Mouse (Mus musculus) embryonic stem cell, embryonic (primary cell): ENCODE results near the gene Cenpx.

Experiments
- CTCF ChIA-PET, 4 experiments: fragments of 300-600 bp in 2 of 4; fragments of 350-600 bp in 2 of 4; sonication (Branson Sonifier 250); formaldehyde crosslinking; loops; one replicate each; lab custom pipeline; 2022; ENCODE audit warnings: inconsistent platforms in 2 of 4; lab: Charles Lee
- POLR2A ChIA-PET, 4 experiments: fragments of 300-600 bp in 2 of 4; fragments of 350-600 bp in 2 of 4; sonication (Branson Sonifier 250); formaldehyde crosslinking; loops; one replicate each; lab custom pipeline; 2022; ENCODE audit warnings: antibody characterized with exemption in 4 of 4, inconsistent platforms in 1 of 4; lab: Charles Lee

Cenpx gene

DNA sequence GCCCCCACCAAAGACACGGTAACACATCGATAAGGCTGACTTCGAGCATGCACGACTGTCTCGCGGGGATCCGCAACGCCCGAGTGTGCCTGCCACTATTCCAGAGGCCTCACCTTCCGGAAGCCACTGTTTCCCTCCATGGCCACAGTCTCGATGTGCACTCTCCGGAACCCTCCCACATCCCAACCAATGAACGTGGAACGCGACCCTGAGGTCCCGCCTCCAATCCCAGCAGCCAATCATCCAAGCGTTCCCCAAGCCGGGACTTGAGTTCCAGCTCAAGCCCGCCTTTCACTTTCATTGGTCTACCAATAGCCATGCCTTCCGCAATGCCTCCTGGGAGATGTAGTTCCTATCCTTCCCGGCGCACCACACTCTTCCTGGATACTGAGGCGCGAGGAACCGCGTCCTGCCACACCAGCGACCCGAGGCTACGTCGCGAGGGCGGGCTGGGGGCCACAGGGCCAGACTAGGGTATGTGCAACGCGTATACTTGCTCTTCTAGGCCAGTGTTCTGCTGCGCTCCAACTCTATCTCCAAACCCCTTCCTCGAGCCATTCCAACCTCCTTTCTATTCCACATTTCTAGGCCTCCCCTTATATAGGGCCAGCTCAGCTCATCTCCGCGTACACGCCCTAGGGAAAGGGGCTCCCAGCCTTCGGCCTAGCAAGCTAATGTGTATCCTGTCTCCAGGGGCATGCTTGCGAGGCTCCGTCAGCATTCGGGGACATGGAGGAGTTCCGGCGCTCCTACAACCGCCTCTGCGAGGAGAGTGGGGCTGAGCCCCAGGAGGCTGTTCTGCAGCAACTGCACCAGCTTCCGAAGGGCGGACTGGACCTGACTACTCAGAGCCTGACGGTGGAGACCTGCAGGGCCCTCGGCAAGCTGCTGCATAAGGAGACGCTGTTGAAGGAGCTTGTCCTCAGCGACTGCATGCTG is at the start of gene Cenpx, which contains the start of gene Lrrc45:
Gene Cenpx (minus strand): TSS at position 159 of the 939 bp plus-strand sequence.
Gene Lrrc45 (plus strand): TSS at position 346 of the 939 bp plus-strand sequence.
- CTCF ChIA-PET: interaction anchor here (0.6 to 3.3 kb wide), 35 partner anchors 7 to 340 kb away, joined by 3 to 35 read pairs (median 4); partner anchors contain the start of genes Mrpl12 (in 1 of the 4), Notum (in 1 of the 4) and Rac3 (in 1 of the 4)
- POLR2A ChIA-PET: interaction anchor here (0.6 to 29.7 kb wide), 86 partner anchors 8 to 959 kb away, joined by 3 to 509 read pairs (median 4); partner anchors contain the start of genes Pycr1 (in 4 of the 4), Aspscr1 (in 2 of the 4), Mafg (in 2 of the 4) and Notum (in 2 of the 4)

DNA sequence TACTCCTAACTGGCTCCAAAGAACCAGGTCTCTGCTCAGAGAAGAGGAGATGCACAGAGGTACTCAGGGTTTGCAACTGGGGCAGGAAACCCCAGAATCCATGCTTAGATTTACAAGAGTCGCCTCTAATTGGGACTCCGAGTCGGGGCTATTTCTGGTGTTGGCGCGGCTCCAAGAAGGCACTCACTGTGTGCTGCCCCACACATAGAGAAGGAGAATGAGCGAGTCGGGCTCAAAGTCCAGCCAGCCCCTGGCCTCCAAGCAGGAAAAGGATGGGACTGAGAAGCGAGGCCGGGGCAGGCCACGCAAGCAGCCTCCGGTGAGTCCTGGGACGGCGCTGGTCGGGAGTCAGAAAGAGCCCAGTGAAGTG is 49.1 kb upstream of the Cenpx start, which contains the start of gene Hmga1b:
Gene Hmga1b (plus strand): TSS at position 123 of the 370 bp plus-strand sequence.
- ChIA-PET CTCF (interaction anchor here in 3 of 4 experiments (0.6 to 1.2 kb wide), 3 partner anchors 13 to 14 kb away, joined by 3 to 5 read pairs (median 3); no protein-coding TSS in a partner anchor), POLR2A (interaction anchor here in 2 of 4 experiments (1.0 to 2.6 kb wide), 3 partner anchors 18 to 41 kb away, joined by 3 to 14 read pairs (median 5); partner anchors contain the start of genes Dus1l (in 1 of the 2) and Rac3 (in 1 of the 2))

DNA sequence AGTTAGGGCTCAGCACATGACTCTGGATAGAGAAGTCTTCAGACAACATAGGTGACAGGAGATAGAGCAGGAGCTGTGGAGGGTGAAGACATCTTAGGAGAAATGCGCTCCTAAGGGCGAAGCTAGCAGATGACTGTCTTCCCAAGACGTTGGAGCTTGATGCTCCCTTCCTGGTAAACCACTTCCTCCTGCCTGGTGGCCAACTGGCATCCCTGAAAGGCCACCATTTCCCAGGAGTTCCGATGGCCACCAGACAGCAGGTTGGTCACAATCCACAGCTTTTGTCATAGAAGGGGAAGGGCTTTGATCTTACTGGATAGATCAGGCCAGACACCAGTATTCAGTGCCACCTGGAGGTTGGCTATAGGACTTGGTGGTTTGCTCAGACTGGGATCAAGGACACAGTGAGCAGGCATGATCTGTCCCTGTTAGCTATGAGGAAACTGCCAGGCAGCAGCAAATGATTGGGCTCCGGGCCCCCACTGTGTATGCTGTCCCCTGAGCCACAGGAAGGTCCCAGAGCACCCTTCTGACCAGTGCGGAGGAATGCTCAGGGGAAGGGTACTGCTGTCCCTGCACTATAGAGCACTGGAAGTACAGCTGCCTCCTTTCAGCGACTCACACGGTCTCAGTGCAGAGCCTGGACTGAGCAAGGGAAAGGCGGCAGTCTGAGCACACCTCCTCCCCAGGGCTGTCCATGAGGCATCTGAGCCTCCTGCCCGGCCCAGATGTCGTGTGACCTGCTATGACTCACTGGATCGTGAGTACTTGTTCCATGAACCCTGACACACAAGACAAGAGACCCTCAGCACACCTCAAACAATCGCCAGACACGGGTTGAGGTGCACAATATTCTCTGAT is 48.5 kb upstream of the Cenpx start:
- CTCF ChIA-PET: interaction anchor here in 2 of 4 experiments (0.9 to 1.3 kb wide), 6 partner anchors 9 to 42 kb away, joined by 3 to 6 read pairs (median 4); no protein-coding TSS in a partner anchor
- POLR2A ChIA-PET: interaction anchor here in 2 of 4 experiments (1.0 to 2.6 kb wide), 5 partner anchors 11 to 91 kb away, joined by 3 to 14 read pairs (median 4); partner anchors contain the start of genes Dus1l (in 1 of the 2) and Rac3 (in 1 of the 2)

DNA sequence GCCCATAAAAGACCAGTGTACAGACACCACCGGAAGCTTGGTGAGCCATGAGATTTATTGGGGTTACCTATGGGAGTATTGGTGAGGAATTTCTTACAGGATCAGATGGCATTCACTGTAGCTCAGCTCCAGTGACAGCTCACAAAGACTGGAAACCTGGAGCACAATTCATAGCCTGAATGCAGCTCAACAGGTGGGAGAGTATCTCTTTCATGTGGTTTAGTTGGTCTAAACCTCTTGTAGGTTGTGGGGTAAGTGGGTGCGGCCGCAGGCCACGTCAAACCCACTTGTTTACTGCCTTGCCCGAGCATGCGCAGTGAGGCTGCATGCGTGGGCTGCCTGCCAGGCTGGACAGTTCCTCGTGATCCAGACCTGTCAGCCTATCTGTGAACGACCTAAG is 46.7 kb upstream of the Cenpx start:
- ChIA-PET POLR2A (interaction anchor here in 3 of 4 experiments (0.6 to 2.6 kb wide), 17 partner anchors 10 to 609 kb away, joined by 3 to 14 read pairs (median 3); partner anchors contain the start of genes Rac3 (in 2 of the 3), Fasn (in 1 of the 3), P4hb (in 1 of the 3) and Slc38a10 (in 1 of the 3)), CTCF (interaction anchor here (0.6 to 2.6 kb wide), 8 partner anchors 11 to 49 kb away, joined by 3 to 14 read pairs (median 6); partner anchors contain the start of genes Cenpx (in 1 of the 4) and Lrrc45 (in 1 of the 4))

DNA sequence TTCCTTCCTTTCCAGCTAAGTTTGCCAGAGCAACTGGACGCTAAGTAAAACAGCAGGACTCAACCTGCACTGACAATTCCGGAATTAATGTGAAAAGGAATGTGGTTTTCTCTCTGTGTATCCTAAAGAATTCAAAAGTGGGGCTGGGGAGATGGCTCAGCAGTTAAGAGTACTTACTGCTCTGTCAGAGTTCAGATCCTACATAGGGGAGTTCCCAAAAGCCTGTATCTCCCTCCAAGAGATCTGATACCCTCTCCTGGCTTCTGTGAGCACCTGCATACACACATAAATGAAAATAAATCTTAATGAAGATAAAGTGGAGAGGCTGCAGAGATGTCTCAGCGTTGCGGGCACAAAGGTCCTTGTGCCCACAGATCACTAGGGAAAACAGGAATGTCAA is 38.1 kb upstream of the Cenpx start:
- CTCF ChIA-PET: interaction anchor here in 3 of 4 experiments (1.6 to 2.9 kb wide), 5 partner anchors 24 to 31 kb away, joined by 3 to 37 read pairs (median 29); partner anchors contain the start of gene Rac3 (in 2 of the 3)

DNA sequence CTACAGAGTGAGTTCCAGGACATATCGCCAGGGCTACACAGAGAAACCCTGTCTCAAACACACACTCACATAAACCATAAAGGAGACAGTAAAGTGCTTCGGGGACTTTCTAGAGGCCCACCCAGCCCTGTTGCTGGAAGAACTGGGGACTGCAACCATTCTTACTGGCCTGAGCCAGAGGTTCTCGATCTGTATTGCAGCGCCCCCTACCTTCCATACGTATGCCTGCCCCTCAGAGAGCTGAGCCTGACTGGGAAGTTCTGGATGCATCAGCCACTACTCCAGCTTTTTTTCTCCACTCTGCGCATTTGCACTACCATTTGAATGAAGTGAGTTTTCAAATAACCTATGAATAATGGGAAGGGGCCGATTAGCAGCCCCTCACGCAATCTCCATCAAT is 35.9 kb upstream of the Cenpx start:
- CTCF ChIA-PET: interaction anchor here (0.5 to 2.9 kb wide), 43 partner anchors 10 to 358 kb away, joined by 3 to 37 read pairs (median 4); partner anchors contain the start of genes Rac3 (in 4 of the 4), Cbr2 (in 1 of the 4), Cenpx (in 1 of the 4) and Dcxr (in 1 of the 4)

More for the DNA sequence above, 38.1 kb upstream of the Cenpx start:
- POLR2A ChIA-PET: interaction anchor here in 3 of 4 experiments (0.6 to 1.7 kb wide), 5 partner anchors 8 to 328 kb away, joined by 3 to 11 read pairs (median 5); partner anchors contain the start of genes Pycr1 (in 1 of the 3) and Rac3 (in 1 of the 3)

DNA sequence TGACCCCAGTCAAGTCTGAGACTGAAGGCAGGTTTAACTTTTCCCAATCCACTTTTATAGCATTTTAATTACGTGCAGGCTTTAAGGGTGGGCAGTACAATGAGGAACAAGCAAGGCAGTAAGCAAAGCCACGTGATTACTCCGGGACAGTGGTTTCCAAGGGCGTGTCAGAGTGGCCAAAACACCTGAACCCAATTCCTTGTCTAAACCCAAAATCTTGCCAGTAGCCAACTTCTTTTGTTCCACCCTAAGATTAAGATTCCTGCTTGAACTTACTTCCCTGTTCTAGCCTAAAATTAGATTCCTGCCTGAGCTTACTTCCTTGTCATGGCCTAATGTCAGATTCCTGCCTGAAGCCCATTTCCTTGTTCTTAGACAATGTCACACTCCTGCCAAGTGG is 34.4 kb upstream of the Cenpx start:
- POLR2A ChIA-PET: interaction anchor here in 2 of 4 experiments (0.6 to 1.1 kb wide), 3 partner anchors 12 to 114 kb away, joined by 3 to 4 read pairs (median 4); partner anchors contain the start of genes Mafg (in 1 of the 2) and Rac3 (in 1 of the 2)

More for the DNA sequence above, 35.9 kb upstream of the Cenpx start:
- POLR2A ChIA-PET: interaction anchor here in 3 of 4 experiments (0.6 to 2.0 kb wide), 12 partner anchors 10 to 106 kb away, joined by 3 to 10 read pairs (median 3); partner anchors contain the start of genes Pycr1 (in 1 of the 3) and Rac3 (in 1 of the 3)

DNA sequence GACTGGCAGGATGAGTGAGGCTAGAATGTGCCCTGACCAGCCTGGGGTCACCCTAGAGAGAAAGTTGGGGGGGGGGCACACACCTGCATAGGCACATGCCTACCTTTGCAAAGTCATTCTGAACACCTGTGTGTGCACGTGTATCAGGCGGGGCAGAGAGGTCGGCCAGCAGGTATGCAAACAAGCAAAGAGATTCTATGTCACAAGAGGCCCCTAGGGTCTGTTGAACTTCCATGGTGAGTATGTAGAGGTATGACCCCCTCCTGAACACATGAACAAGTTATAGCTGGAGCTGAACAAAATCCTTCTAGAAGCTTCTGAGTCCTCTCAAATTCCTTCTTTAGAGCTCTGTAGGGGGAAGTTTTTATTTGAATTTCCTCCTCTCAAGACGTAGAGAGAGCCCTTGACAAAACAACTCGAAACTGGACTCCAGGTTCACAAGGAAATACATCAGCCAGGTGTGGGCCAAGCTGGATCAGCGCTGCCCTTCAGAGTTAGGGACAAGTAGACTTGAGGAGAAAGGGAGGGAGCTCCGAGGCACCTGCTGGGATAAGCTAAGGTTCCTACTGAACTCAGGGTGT is 30.7 kb upstream of the Cenpx start:
- CTCF ChIA-PET: interaction anchor here (0.6 to 2.9 kb wide), 7 partner anchors 12 to 32 kb away, joined by 3 to 16 read pairs (median 3); no protein-coding TSS in a partner anchor

More for the DNA sequence above, 34.4 kb upstream of the Cenpx start:
- CTCF ChIA-PET: interaction anchor here in 2 of 4 experiments (0.8 to 2.8 kb wide), 5 partner anchors 19 to 365 kb away, joined by 3 to 30 read pairs (median 3); partner anchors contain the start of gene Rac3 (in 2 of the 2)

DNA sequence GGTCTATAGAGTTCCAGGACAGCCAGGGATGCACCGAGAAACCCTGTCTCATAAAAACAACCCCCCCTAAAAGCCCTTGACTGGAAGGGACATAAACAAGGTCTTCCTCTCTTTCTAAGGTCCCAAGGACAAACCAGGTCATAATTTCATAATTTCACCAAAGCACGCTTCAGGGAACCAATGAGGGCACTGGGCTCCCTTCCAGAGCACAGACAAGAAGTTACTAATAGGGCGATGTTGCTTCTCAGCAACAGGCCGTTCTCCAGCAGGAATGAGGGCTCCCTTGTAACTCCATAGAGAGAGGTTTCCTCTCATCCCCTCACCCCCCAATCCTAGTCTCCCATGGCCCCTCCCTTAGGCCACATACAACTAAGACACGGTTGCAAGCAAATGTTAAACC is 27.4 kb upstream of the Cenpx start:
- ChIA-PET POLR2A (interaction anchor here in 1 of 4 experiments (1.0 kb wide), 1 partner anchor 10 kb away, joined by 5 read pairs; no protein-coding TSS in a partner anchor), CTCF (interaction anchor here in 1 of 4 experiments (1.4 kb wide), 1 partner anchor 35 kb away, joined by 7 read pairs; no protein-coding TSS in a partner anchor)

More for the DNA sequence above, 30.7 kb upstream of the Cenpx start:
- POLR2A ChIA-PET: interaction anchor here in 3 of 4 experiments (0.6 to 1.5 kb wide), 9 partner anchors 8 to 582 kb away, joined by 3 to 10 read pairs (median 3); partner anchors contain the start of genes Dcxr (in 1 of the 3), P4hb (in 1 of the 3) and Rac3 (in 1 of the 3)

DNA sequence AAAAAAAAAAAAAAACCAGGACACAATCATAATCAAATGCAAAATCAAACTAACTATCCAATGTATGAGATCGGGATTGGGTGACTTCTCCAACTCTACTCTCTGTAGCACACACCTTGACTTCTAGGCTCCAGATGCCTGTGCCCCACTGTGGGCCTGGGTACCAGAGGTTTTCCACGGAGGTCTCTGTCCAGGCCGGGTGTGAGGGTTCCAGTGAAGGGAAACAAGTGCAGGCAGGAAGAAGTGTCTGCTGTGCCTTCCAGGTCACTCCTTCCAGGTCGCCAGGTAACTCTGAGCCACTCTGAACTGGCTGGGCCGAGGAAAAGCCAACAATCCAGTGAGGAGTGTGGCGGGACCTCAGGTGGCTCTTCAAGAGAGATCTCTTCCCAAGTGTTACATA is 22.9 kb upstream of the Cenpx start:
- ChIA-PET POLR2A (interaction anchor here in 2 of 4 experiments (0.5 to 1.8 kb wide), 3 partner anchors 8 to 430 kb away, joined by 4 to 10 read pairs (median 6); no protein-coding TSS in a partner anchor), CTCF (interaction anchor here in 2 of 4 experiments (0.6 to 1.7 kb wide), 3 partner anchors 16 to 40 kb away, joined by 3 to 4 read pairs (median 4); no protein-coding TSS in a partner anchor)

DNA sequence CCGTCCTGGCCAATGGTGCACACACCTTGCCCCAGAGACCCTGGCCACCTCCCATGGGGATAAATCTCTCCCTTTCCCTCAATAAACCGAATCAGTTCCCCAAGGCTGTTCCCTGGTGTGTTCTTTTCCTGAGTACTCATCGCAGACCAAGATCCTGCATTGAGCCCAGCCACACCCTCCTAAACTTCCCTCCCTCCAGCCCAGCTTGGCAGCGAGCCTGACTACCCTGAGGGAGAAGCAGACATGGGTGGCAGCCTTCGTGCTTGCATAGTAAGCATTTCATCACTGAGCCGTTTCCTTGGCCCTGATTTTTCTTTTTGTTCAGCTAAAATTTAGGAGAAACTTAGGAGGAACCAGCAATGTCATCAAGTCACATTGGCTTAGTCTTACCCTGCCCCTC is 20.0 kb upstream of the Cenpx start:
- ChIA-PET CTCF (no interaction called here), POLR2A (no interaction called here)

DNA sequence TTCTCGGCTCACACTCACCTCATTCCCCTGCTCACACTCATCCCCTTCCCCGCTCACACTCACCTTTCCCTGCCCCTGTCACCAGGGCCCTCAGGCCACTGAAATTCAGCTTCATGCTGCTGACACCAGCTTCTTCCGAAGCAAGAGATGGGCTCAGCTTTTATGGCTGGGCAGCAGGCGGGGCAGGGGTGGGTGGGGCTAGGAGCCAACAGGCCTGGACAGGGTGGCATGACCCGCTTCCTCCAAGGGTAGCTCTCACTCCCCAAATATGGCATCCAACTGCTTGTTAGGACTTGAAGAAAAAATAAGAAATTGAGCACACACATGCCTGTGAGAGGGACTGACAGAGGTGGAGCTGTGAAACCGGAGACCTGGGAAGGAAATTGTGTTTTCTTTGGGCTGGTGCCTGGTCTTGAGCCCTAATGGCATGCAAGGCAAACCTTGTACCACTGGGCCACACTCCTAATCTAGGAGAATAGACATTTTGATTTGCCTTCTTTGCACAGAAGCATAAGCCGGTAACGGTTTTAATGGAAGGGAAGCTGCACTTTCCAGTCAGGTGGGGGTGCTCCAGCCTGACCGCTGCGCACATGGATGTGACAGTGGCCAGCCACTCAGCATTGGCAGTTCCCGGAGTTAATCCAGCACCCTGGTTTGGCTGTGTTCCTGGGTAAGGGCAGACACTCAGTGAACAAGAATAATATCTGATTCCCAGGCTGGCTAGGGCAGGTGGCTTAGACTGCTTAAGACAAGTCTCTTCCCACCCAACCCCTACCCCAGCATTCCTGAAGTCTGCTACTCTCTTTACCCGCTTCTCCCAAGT is 18.5 kb upstream of the Cenpx start, which contains the start of gene Cbr2:
Gene Cbr2 (minus strand): TSS at position 257 of the 823 bp plus-strand sequence.
- ChIA-PET POLR2A (interaction anchor here in 3 of 4 experiments (0.5 to 1.3 kb wide), 8 partner anchors 10 to 379 kb away, joined by 3 to 5 read pairs (median 4); partner anchors contain the start of genes Rac3 (in 2 of the 3) and Mafg (in 1 of the 3)), CTCF (interaction anchor here in 3 of 4 experiments (0.6 to 2.4 kb wide), 8 partner anchors 11 to 308 kb away, joined by 3 to 11 read pairs (median 4); partner anchors contain the start of gene Rac3 (in 2 of the 3))

DNA sequence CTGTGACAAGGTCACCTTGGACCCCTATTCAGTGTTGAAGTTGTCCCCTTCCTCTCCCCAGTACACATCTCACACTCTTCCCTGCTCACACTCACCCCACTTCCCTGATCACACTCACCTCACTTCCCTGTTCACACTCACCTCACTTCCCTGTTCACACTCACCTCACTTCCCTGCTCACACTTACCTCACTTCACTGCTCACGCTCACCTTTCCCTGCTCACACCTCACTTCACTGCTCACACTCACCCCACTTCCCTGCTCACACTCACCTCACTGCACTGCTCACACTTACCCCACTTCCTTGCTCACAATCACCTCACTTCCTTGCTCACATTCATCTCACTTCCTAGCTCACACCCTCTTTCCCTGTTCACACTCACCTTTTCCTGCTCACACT is 17.9 kb upstream of the Cenpx start:
- ChIA-PET POLR2A (interaction anchor here in 3 of 4 experiments (0.5 to 1.3 kb wide), 6 partner anchors 9 to 293 kb away, joined by 3 to 5 read pairs (median 4); partner anchors contain the start of gene Mafg (in 1 of the 3)), CTCF (interaction anchor here in 2 of 4 experiments (1.1 to 2.4 kb wide), 3 partner anchors 10 to 45 kb away, joined by 4 to 11 read pairs (median 5); partner anchors contain the start of gene Rac3 (in 1 of the 2))

DNA sequence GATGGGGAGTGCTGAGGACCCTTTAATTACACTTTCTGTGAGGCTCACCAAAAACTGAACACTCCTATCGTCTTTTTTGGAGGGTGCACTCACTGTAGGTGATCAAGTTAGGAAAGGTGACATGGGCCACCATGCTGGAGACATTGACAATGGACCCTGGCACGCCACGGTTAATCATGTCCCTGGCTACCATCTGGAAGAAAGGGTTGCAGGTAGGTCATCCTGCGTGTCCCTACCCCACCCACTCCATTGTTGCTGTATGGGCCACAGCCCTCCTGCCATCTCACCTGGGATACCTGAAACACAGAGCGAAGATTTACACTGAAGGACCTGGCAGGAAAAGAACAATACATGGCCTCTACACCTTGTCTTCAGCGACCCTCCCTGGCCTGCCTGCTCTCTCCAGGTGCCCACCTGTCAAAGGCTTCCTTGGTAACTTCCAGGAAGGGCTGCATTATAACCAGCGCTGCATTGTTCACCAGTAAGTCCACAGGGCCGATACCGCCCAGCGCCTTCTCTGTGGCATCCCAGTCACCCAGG is 16.9 kb upstream of the Cenpx start:
- ChIA-PET CTCF (interaction anchor here in 3 of 4 experiments (1.1 to 2.4 kb wide), 4 partner anchors 9 to 100 kb away, joined by 3 to 11 read pairs (median 6); partner anchors contain the start of gene Rac3 (in 1 of the 3)), POLR2A (interaction anchor here in 1 of 4 experiments (0.8 kb wide), 1 partner anchor 122 kb away, joined by 3 read pairs; no protein-coding TSS in a partner anchor)
